Mouse (Mus musculus) regulatory T cell (primary cell): Measurements from ENCODE around the gene Ppp1cc.

ENCODE experiments used
- in situ Hi-C: fragments of 300-600 bp; cut with MboI, MseI; formaldehyde crosslinking; loops from one replicate; pipeline ENCODE4 v1.15.1; 2025; ENCODE audit warnings: high pct_unique_total_duplicates

The Ppp1cc gene

DNA sequence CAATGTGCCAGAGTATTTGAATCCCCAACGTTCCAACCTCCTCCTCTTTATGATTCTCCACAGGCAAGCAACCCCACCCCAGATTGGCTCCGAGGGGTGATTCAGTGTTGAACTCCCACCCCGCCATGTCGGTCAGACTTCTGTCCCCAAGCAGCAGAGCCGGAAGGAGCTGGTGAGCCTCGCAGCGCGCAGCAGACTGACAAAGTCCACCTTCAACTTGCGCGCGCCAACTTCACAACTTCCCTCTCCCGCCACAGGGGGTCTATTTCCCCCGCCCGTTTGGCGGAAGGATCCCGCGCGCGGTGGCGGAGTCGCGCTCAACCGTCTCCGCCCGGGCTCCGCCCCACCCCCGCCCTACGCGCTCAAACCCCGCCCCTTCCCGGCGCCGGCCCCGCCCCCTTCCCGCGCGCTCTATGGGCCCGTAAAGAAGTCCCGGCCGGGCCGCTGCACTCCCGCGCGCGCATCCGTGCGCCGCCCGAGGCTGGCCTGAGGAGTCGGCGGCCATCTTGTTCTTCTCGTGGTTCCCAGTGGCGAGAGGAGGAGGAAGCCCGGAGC is at the start of gene Ppp1cc:
Gene Ppp1cc, plus strand, starts transcription at position 452 of the 555 bp plus-strand sequence.
- in situ Hi-C loops: no loop called here

DNA sequence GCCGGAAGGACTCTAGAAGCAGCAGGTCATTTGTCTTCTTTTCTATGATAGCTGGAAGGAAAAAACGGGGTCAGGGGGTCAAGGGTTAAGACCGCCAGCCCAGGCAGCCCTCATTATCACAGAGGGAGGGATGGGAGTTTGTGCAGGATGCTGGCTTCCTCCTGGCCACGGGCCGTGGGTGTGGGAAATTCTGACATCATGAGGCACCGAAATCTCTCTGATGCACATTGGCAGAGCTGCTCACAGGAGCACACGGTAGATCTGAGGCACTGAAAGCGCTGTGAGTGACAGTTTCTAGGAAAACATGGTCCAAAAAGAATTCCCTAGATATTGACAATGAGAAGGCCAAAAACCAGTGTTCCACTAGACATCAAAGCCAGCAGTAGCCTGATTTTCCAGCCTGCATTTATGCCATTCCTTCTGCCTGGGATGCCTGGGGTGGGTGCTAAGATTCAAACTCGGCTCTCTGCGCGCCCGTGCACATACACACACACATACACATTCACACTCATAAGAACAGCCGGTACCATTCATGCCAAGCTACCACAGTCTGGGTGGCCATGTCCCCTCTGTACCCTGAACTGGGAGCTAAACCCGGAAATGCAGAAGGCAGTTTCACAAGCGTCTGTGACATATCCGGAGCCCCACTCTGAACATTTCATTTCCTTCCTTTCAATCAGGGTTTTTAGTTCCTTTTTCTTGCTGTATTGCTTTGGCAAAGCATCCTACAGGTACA is 48.6 kb upstream of the Ppp1cc start:
- in situ Hi-C loops: no loop called here

DNA sequence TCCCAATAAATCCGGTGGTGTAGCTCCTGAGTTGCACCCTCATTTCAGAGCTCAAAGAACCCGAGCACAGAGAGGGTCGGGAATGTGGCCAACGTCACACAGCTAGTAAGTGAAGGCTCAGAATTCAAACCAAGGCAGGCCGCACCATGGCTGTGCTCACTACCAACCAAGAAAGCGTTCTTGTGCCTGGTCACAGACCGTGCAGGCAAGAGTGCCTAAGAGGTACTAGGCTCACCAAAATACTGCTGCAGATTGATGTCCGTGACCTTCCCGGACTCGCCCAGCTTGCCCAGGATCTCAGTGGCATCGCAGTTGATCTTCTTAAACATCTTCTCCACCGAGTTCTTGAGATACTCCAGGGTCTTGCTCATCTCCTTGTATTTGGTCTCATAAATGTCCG is 47.5 kb upstream of the Ppp1cc start:
- in situ Hi-C loops: no loop called here

DNA sequence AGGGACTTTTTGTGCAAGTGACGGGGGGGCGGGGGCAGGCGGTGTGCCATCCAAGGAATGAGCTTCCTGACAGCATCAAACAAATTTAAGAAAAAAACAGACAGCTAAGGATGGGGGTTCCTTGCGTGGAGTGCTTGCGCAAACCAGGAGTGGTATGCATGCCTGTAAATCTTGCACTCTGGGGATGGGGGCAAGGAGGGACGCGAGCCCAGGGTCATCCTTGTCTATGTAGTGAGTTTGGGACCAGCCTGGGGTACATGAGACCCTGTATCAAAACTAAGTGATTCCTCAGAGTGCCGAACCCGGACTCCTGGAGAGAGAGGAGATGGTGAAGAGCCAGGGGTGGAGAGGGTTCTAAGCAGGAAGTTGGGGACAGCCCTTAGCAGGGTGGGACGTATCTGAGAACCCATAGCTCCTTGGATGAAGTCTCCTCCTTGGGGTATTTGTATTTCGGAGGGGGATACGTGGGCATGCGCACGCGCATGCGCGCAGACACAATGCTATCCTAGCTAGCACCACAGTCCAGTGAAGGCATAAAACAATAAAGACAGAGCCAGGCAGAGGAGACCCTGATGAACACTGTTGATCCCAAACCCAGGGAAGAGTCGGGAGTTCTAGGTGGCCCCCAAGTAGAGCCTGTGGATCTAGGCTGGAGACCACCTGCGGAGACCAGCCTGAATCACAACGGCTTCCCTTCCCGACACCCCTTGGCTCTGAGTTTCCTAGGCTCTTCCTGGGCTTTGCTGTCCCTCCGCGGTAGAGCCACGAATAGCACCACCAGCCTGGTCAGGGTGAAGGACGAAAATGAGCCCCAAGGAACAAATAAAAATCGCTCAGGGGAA is 46.8 kb upstream of the Ppp1cc start:
- in situ Hi-C loops: no loop called here

DNA sequence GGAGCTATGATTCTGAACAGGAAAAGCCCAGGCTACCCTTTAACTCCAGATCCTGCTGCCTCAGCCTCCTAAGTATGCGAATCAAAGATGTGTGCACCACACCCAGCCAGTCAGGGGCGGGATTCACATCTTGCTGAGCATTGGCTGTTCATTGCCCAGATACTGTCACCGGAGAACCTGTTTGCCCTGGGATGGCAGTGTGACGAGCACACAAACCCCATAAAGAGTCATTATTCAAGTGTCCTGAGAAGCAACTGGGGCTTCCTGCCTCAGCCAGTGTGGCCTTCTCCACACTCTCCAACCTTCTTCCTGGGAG is 46.2 kb upstream of the Ppp1cc start:
- in situ Hi-C loops: no loop called here

DNA sequence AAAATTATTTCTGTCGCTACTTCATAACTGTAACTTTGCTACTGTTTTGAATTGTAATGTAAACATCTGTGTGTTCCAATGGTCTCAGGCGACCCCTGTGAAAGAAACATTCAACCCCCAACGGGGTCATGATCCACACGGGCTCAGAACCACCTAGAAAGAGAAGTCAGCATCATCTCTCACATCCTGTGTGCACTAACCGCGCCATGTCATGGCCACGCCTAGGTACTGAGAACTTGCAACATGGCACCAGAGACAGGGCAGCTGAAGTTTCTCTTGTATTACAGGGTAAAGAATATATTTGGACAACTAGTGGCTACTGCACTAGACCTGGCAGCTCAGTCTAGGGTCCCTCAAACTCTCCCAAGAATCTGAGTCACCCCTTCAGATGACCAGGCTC is 44.6 kb upstream of the Ppp1cc start:
- in situ Hi-C loops: no loop called here

DNA sequence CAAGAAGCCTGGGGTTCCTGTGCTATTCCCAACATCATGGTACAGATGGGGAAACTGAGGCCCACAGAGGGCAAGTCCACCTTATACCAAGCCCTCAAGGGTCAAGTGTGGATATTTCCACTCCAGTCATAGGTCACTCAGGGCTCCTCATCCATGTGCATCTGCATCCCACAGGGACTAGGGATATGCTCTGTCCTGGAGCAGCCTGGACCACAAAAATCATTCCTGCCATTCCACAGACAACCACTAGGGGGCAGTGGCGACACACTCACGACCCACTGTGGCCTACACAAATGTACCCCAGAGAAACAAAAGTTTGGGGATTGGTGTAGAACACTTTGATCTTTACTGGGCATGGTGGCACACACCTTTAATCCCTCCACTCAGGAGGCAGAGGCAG is 43.9 kb upstream of the Ppp1cc start:
- in situ Hi-C loops: no loop called here

DNA sequence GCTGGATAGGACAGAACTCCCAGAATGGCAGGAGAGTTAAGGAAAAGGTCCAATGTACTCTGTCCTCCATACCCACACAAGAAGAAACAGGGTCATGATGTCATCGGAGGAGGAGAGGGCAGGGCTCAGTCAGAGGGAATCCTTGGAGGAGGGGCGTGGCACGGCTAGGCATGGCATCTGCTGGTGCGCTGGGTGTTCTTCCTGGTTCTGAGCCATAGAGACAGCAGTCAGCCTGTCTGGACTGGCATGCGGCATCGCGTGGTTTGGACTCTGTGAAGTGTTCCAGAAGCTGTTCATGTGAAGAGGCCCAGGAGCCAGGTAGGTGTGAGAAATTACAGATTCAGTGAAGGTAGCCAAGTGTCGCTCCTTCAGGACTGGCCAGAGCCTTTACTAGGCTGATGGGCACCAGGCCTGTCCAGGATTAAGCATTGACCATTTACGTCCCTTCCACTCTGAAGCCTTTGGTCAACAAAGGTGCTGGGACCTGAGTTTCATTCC is 42.8 kb upstream of the Ppp1cc start:
- in situ Hi-C loops: no loop called here

DNA sequence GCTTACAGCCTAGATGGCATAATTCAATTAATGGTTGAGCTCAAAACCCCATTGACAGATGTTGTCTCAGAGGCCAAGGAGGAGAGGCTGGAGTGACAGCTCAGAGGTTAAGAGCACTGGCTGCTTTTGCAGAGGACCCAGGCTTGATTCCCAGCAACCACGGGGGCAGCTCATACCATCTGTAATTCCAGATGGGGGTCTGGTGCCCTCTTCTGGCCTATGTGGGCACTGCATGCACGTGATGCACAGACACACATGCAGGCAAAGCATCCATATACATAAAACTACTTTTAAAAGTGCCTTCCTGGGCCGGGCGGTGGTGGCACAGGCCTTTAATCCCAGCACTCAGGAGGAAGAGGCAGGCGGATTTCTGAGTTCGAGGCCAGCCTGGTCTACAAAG is 41.8 kb upstream of the Ppp1cc start:
- in situ Hi-C loops: no loop called here

DNA sequence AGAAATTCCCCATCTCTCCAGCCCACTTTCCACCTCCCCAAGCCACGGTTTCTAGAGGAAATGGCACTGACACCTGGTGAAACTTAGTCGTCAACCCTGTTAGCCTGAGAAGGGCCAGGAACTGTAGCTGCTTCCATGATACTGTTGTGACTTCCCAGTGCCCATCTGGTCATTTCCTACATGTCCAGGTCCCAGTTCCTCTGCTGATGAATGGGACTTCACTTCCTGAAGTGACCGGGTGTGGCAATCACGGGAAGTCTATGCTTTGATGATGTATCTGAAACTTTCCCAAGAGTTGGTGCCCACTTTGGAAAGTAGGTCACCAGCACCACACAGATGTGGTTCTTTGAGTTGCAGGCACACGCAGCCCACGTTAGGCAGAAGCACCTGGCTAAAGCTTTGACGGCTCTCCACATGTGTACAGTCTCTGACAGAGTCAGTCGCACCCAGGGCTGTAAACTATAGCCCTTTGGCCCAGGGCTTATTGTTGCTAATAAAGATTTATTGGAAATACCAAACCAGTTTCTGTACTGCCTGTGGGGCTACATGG is 32.8 kb upstream of the Ppp1cc start:
- in situ Hi-C loops: no loop called here

DNA sequence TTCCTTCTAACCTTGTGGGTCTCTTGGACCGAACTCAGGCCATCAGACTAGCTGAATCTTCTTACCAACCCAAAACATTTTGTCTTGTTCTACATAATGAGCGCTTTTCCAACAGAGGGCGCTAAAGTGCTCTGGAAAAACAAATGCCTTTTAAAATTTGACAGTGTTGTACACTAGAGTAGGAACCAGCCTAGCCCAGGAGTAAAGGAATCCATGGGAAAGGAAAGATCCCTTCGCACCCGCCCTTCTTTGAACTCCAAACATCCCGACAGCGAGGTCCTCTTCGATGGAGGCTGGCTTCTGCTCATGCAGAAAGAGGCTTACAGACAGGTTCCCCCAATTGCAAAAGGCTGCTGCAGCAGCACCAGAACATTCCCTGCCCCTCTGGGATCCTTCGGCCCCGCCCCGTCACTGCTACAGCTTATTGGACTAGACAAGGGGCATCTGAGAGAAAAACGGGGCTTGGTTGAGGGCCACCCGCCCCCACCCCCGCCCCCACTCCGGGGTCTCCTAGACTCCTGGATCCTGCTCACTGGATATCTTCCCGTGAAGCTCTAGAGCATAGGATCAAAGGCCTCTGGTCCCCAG is 28.9 kb upstream of the Ppp1cc start:
- in situ Hi-C loops: no loop called here

DNA sequence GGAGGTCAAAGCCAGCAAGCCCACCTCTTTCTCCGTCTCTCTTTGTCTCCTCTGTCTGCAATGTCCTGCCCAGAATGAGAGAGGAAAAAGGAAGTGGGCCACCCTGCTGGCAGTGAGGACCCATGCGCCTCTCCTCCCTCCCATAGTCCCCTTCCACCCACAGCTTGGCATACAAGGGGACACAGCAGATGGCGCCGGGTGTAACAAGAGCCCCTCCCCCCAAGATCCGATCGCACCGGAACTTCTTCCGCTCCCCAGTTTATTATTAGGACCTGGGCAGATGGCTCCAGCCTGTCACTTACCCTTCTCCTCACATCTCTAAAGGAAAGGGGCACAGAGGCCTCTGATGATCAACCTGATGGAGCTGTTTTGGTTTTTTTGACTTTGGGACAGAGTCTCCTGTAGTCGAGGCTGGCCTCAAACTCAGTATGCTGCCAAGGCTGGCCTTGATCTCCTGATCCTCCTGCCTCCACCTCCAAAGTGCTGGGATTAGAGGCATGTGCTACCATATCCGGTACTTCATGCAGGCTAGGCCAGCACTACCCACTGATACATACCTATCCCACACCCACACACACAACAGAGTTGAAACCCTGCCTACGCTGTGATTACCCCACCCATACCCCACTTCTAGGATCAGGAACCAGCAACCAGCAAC is 27.6 kb upstream of the Ppp1cc start:
- in situ Hi-C loops: loop anchor here (5.0 kb wide), 1 partner anchor 37 kb away; no protein-coding TSS in a partner anchor

DNA sequence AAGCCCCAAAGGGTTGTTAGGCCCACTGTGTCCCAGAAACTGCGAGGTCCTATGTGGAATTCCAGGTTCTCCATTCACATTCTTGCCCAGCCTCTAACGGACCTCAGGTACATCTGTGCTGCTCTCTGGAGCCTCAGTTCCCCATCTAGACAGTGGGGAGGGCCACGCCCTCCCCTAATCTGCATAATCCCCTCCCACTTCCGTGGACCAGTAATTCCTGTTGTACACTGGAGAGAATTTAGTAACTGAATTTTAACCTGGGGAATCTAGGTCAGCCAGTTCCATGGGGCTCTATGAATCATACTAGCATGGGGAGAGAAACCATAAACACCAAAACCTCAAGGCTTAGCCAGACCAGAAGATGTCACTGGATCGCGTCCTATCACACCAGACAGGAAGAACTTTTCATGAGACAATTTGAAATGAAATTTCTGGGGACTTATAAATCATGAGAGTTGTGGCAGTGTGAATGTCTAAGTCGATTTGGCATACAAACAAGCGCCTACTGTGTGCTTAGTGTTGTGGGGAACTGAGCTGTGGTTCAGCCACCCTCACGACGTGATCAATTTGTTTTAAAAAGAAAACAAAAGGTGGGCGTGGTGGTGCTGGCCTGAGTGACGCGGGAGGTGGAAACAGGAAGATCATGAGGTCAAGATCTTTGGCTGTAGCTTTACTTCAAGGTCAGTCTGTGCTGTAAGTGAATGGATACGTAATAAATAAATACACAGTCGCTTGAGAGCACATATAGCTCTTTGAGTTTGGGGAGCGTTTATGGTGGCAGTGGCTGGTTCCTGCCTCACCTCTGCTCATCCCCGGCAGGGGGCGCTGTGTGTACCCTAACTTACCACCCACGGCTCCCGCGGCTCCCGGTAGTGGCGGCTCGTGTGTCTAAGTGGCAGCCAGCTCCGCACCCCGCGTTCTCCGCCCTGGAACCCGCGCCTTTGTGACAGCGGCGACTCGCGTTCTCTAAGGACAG is 26.7 kb upstream of the Ppp1cc start:
- in situ Hi-C loops: loop anchor here (5.0 kb wide), 1 partner anchor 36 kb away; no protein-coding TSS in a partner anchor

DNA sequence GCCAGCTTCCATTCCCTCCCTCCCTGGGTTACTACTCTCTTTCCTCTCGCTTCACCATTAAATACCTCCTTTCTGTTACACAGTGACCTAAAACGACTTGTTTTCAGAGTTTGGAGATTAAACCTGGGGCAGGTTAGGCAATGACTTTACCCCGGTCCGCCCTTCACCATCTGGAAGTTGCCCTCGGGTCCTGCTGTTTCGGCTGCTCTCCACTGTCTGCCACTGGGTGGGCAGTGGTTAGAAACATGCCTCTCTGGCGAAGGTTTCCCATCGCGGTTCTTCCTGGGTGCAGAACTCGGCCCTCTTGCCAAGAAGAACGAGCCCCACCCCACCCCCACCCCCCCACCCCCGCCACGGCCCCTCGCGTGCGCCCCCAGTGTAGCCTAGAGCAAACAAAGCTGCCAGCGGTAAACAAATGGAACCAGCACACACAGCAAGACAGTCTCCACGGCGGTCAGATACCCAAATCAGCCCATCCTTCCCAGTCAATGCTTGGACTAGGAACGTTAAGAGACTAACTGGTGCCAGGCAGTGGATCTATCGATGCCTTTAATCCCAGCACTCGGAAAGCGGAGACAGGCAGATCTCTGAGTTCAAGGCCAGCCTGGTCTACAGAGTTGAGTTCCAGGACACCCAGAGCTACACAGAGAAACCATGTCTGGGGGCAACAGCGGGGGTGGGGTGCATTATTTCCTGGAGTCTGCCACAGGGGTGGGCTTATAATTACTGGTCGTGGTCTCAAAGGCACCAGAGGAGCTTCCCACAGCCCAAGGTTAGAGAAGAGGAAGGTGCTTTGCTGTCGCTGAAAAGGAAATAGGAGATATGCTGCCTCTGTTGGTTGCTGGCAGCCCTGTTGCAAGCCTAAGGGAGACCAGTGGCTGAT is 25.7 kb upstream of the Ppp1cc start:
- in situ Hi-C loops: loop anchor here (5.0 kb wide), 1 partner anchor 35 kb away; no protein-coding TSS in a partner anchor

DNA sequence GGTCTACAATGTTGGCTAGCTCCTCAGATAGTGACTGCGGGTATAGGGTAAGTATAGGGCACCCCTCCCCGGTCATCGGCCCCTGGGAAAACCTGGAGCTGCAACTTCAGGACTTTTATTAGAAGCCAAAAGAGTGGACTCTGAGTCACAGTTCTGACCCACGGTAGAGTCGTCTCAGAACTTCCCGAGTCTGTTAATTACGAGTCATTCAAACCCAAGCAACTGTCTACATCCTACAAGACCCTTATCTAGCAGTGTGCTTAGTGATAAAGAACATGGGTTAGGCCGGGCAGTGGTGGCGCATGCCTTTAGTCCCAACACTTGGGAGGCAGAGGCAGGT is 25.1 kb upstream of the Ppp1cc start:
- in situ Hi-C loops: loop anchor here (5.0 kb wide), 1 partner anchor 34 kb away; no protein-coding TSS in a partner anchor

DNA sequence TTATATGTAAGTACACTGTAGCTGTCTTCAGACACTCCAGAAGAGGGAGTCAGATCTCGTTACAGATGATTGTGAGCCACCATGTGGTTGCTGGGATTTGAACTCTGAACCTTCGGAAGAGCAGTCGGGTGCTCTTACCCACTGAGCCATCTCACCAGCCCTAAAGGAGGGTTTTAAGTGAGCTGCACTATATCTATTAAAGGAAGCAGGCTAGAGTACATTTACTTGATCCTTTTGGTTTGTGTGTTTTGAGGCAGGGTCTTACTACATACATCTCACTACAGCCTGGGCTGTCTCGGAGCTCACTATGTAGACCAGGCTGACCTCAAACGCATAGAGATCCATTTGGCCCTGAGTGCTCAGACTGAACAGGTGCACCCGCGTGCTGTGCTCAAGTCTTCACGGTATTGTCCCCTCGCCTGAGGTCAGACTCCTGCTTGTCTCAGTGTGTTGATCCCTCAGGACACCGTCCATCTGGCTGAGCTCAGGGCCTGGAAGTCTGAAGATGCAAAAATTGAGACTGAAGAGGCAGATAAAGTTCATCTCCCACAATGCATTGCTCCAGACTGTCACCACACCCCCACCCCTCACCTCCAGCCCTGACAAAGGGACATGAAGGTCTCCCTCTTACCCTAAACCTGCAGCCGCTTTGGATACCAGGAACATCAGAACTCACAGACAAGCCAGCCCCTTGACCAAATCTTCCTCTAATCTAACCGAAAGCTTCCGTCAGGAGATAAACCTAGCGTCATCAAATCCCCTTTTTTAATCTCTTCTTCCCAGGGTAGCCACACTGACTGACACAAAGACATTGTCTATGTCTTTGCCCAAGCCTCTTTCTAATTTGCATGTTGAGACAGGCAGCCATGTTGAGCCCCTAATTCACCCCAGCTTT is 23.4 kb upstream of the Ppp1cc start:
- in situ Hi-C loops: loop anchor here (5.0 kb wide), 1 partner anchor 33 kb away; no protein-coding TSS in a partner anchor

DNA sequence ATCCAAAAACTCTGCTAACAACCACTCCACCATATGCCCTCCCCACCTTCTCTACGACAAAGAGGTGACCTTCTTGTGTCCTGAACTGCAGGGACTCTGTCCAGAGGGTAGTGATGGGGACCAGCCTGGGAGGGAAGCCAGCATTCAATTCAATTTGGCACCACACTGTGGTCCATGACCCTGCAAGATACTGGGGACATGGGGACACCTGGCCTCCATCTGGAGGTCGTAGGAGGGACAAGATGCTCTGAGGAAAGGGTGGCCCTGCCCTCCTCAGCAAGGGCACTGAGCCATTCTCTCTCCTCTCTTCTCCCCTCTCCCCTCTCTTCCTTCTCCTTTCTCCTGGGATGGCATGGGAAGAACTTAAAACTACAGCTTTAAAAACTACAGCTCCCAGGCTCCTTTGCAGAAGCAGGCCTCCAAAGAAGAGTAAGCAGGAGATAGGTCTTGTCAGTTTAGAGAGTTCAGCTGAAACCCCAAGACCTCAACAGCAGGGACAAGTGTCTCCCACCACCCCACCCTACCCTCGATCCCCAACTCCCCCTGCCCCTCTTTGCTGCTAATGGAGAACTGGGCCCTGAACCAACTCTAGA is 22.7 kb upstream of the Ppp1cc start:
- in situ Hi-C loops: no loop called here
